Mouse (Mus musculus): ENCODE measurements around the gene Esm1. TPM values are rescaled to one million over a fixed set of nuclear protein-coding genes. Genes with fewer than 3 reads are reported as not detected.
"Not testable (repeated sequence)": the region's sequence is repeated elsewhere in the genome, so short reads cannot be mapped to it uniquely, and the experiment has no call there.

Esm1 gene
- total RNA-seq, 2 experiments from 2014 or later = 0.84 to 0.87 TPM

DNA sequence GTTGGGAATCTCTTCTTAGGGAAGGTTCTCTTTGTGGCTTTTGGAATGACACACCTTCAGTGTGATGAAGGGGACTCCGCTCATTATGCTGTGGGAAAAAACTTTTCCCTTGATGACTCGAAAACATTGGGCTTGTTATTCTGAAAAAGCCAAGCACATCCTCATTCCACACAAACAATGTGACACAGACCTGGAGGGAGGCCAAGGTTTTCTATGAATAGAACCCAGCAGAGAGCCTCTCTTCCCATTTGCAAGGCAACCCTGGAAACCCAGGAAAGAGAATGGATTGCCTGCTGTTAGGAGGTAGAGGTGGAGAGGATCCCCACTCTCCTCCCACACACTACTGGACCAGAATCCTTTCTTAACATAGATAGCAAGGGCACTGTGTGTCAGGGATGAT, 14.6 kb downstream of the Esm1 start:
- DNase-seq (ENCODE audit: extremely low spot score in 1 of 2, low spot score in 2 of 2) = peak; percentile 40 to 79
- intact Hi-C loops (cut with DNase I) = no loop called here

GRCm38 (mm10) chr13:113225811-113226210, 16.4 kb downstream of the Esm1 start, which contains the start of gene Gzmk:
Gene Gzmk (minus strand): TSS chr13:113225908.
- intact Hi-C loops (cut with DNase I) = no loop called here
- peak in 1 of 2 experiments; percentile 76 for DNase-seq (ENCODE audit: extremely low spot score in 1 of 2, low spot score in 2 of 2)

DNA sequence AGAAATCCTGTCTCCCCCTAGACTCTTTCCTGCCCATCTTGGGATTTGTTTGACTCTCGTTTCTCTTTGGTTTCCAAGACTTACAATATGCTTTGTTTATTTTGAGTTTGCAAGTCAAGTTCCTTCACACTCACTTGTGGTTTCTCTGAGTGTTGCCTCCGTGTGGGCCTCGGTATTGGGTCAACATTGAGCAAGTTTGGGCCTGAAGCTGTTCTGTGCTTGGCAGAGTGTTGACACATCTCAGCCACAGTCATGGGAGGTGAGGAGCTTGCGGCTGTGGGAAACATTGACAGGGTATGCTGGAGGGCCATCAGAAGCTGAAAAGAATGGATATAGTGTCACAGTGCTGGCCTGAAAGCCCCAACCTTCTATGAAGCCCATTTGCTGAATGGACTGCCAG, 17.6 kb downstream of the Esm1 start:
- DNase-seq (ENCODE audit: extremely low spot score in 1 of 2, low spot score in 2 of 2) = no peak

DNA sequence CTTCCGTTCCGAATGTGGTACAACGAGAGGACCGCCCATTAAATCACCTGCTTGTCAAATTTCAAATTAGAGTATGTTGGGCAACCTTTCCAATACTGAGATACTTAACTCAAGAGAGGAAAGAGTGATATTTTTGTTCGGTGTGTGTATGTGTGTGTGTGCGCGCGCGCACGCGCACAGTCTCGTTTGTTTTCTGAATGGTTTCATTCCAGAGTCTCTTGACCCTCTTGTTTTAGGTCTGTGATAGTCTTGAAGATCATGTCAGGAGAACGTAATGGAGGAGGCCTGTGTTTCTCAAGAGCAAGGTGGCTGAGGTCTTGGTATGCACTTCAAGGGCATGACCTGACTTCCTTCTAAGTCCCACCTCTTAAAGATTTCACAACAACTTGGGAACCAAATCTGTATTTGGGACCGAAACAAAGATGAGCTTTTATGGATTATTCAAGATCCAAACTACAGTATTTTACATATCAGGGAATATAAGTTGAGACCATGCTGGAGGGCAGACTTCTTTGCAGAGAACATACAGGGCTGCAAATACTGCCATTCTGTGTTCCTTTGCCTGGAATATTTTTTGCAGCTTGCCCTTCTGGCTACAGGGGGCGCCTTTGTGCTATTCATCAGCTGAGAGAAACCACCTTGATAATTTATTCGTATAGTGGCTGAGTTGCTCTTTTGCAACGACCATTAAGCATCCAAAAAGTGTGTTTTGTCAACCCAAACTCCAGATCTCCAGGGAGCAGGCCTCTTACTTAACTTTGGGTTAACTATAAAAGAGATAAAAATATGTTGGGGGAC, 18.4 kb downstream of the Esm1 start:
- no peak for DNase-seq (ENCODE audit: extremely low spot score in 1 of 2, low spot score in 2 of 2)
- intact Hi-C loops (cut with DNase I) = no loop called here

More for the DNA sequence above, 17.6 kb downstream of the Esm1 start:
- intact Hi-C loops (cut with DNase I) = no loop called here

- intact Hi-C loops (cut with DNase I) = no loop called here
- no peak for DNase-seq (ENCODE audit: extremely low spot score in 1 of 2, low spot score in 2 of 2)
Measured at GRCm38 (mm10) chr13:113242129-113242528, 32.7 kb downstream of the Esm1 start.

- intact Hi-C loops (cut with DNase I) = no loop called here
- no peak for DNase-seq (ENCODE audit: extremely low spot score in 1 of 2, low spot score in 2 of 2)
Measured at GRCm38 (mm10) chr13:113245025-113245424, 35.6 kb downstream of the Esm1 start.

DNA sequence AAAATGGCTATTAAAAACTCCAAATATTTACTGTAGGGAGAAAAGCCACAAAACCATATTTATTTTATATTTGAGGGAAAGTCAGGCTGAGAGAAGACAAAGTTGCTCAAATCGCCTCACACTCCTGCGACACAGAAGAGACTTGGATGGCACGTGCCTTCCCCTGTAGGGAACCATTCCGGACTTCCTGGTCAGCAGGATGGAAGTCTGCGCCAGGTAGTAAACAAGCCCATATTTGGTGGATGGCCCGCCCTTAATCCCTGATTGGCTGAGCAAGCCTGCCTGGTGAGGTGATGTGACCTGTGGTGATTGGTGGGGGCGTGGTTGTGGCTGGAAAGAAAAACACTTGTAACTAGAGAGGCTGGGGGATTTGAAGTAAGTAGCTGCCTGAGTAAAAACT, 43.1 kb downstream of the Esm1 start:
- DNase-seq (ENCODE audit: extremely low spot score in 1 of 2, low spot score in 2 of 2); intact Hi-C loops (cut with DNase I): not testable (repeated sequence)

DNA sequence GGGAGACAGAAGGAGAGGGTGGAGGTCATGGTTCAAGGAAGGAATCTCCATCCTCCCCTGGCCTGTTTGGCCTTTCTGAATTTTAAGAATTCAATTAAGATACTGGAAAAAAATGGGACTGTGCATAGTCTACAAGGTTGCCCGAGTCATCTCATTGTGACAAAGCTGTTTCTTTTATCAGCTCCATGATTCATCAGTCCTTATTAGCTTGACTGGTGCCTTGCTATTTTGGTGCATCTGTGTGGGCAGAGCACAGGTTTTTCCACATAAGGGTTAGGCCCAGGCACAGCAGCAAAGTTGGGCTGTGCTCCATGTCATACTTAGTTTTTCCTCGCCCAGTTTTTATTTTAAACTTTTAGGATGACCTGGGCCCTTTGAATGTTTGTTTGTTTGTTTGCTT, 47.3 kb downstream of the Esm1 start:
- intact Hi-C loops (cut with DNase I) = no loop called here

GRCm38 (mm10) chr13:113257190-113257589, 47.7 kb downstream of the Esm1 start:
- DNase-seq (ENCODE audit: extremely low spot score in 1 of 2, low spot score in 2 of 2) = no peak
- intact Hi-C loops (cut with DNase I) = no loop called here

More for the DNA sequence above, 47.3 kb downstream of the Esm1 start:
- DNase-seq (ENCODE audit: extremely low spot score in 1 of 2, low spot score in 2 of 2) = no peak

DNA sequence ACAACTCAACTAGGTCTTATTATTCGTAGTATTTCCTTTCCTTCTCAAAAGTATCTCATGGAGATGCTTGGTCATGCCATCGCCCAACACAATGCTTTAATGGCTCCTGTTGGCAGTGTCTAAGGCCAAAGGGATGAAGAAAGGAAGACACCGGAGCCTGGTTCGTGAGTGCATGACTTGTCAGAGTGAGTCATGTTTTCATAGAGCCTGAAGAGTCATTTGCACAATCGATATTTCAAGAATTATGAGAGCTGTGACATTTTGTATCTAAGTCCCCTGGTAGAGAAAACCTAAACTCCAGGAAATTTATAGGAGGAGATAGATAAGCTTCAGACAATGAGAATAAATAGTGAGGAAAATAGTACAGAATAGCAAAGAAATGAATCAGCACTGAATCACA, 49.8 kb downstream of the Esm1 start:
- no peak for DNase-seq (ENCODE audit: extremely low spot score in 1 of 2, low spot score in 2 of 2)
- intact Hi-C loops (cut with DNase I) = no loop called here

DNA sequence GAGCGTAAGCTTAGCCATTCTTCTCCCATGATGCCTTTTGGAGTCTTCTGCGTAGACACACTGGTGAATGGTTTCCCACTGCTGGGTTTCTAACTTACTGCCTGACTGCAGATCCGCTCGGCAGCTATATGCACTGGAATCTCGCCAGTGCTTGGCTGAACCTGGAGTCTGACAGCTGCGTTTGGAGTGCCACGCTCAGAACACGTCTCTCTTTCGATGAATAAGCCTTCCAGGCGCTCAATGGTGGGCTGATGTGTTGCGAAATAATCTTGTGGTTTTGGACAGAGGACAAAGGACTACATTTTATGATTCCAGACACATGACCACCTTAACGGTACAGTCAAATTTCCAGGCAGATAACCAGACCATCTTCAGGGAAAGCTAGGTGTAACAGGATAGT, 53.4 kb downstream of the Esm1 start:
- intact Hi-C loops (cut with DNase I) = no loop called here

GRCm38 (mm10) chr13:113265257-113265656, 55.8 kb downstream of the Esm1 start:
- intact Hi-C loops (cut with DNase I) = loop anchor here (5.0 kb wide), 3 partner anchors 218 to 602 kb away; partner anchors contain the start of genes Gpx8 and Snx18
- DNase-seq (ENCODE audit: extremely low spot score in 1 of 2, low spot score in 2 of 2) = peak in 1 of 2 experiments; percentile 65

More for the DNA sequence above, 53.4 kb downstream of the Esm1 start:
- DNase-seq (ENCODE audit: extremely low spot score in 1 of 2, low spot score in 2 of 2) = peak; percentile 56 to 58

DNA sequence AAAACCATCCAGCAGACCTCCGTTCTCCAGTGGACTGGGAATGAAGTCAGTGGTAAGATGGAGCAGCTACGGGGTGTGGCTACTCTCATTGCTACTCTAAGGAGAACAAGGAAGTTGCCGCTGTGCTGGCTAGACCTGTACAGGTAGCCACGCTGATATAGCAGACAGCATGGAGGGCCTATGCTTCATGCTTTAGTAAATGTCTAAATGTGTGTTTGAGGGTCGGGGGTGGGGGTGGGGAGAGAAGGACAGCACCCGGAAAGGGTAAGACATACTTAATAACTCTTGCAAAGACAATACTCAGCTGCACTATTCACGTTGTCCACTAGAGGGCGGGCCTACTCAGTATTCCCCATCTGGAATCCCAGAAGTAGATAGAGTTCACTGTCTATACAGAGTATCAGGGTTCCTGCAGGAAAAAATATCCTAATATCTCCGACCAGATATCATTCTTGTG, 57.1 kb downstream of the Esm1 start:
- intact Hi-C loops (cut with DNase I) = loop anchor here (5.0 kb wide), 3 partner anchors 219 to 601 kb away; partner anchors contain the start of genes Gpx8 and Snx18
- DNase-seq (ENCODE audit: extremely low spot score in 1 of 2, low spot score in 2 of 2) = peak; percentile 70 to 71

- no peak for DNase-seq (ENCODE audit: extremely low spot score in 1 of 2, low spot score in 2 of 2)
- intact Hi-C loops (cut with DNase I) = loop anchor here (5.0 kb wide), 3 partner anchors 220 to 600 kb away; partner anchors contain the start of genes Gpx8 and Snx18
Measured at GRCm38 (mm10) chr13:113267204-113267603, 57.7 kb downstream of the Esm1 start.

Other genes starting within 250 kb of the Esm1 start
- gene Ccno, start 221.9 kb upstream of the Esm1 start, total RNA-seq (2021) = 1 to 10 TPM in 1 of 2 experiments, under 1 TPM in 1; 0.97 to 1.5 TPM
- gene Mcidas, start 215.8 kb upstream of the Esm1 start, total RNA-seq (2021) = under 1 TPM; 0.13 to 0.24 TPM
- not detected for gene Cdc20b, start 174.5 kb upstream of the Esm1 start, total RNA-seq (2021)
- gene Gpx8, start 163.2 kb upstream of the Esm1 start, total RNA-seq (2021) = 10 to 100 TPM; 13.9 to 16.3 TPM
- not detected for gene Gzma, start 108.7 kb upstream of the Esm1 start, total RNA-seq (2021)
- under 1 TPM in 1 of 2 experiments, not detected in 1; 0.26 TPM for gene Gzmk, start 16.2 kb downstream of the Esm1 start, total RNA-seq (2021)
- gene BC067074, start 83.5 kb downstream of the Esm1 start, total RNA-seq (2021) = 1 to 10 TPM; 1.3 to 1.4 TPM

Measured in left cerebral cortex, postnatal 10 days (tissue).